1 mouse cellular context compared by ENCODE assay signal in the genomic region with DNA sequence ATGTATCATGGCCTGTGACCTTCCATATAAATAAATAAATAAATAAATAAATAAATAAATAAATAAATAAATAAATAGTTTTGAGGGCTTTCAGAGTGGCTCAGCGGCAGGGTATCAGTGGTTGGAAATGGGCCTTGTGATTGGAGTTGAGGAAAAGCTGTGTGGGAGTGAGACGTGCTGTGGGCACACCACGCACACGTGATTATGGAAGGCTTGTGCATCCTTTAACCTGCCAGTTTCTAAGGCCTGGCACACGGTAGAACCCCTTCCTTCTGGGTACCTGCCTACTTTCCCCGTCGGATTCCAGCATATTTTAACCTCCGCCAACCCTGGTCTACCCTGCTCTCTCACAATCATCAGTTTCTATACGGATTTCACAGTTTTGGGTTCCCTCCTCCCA.
TF ChIP-seq lines count a peak whose summit lies in the region.

No protein-coding gene starts in this region.

TF ChIP-seq in MEL, 35 proteins besides CTCF, POLR2A, EP300 and RAD21:
- TF ChIP-seq USF1 (IDR thresholded peaks at IDR 0.05; ENCODE audit: low read depth, low read length) (peak; percentile 47), JUND (IDR thresholded peaks at IDR 0.05; ENCODE audit: low read depth, low read length) (no peak)
